Mouse (Mus musculus): Measurements from ENCODE around the gene Ewsr1. TPM values are rescaled to one million over a fixed set of nuclear protein-coding genes. Genes with fewer than 3 reads are reported as not detected.

Gene Ewsr1
- total RNA-seq, 2 experiments from 2014 or later = 259 to 301 TPM

- DNase-seq (ENCODE audit: low spot score in 2 of 2) = peak; percentile 74 to 96
- intact Hi-C loops (cut with DNase I) = no loop called here
Measured at GRCm38 (mm10) chr11:5035421-5035820, 63.6 kb downstream of the Ewsr1 start.

- no peak for DNase-seq (ENCODE audit: low spot score in 2 of 2)
- intact Hi-C loops (cut with DNase I) = no loop called here
Measured at GRCm38 (mm10) chr11:5033136-5033535, 65.9 kb downstream of the Ewsr1 start.

GRCm38 (mm10) chr11:5032706-5033105 is 66.4 kb downstream of the Ewsr1 start:
- no peak for DNase-seq (ENCODE audit: low spot score in 2 of 2)
- intact Hi-C loops (cut with DNase I) = no loop called here

GRCm38 (mm10) chr11:5028228-5028627 is 70.8 kb downstream of the Ewsr1 start:
- DNase-seq (ENCODE audit: low spot score in 2 of 2) = peak; percentile 52 to 93
- intact Hi-C loops (cut with DNase I) = loop anchor here (1.0 kb wide), 2 partner anchors 9 to 24 kb away; no protein-coding TSS in a partner anchor

GRCm38 (mm10) chr11:5025108-5025507 is 74.0 kb downstream of the Ewsr1 start:
- intact Hi-C loops (cut with DNase I) = no loop called here
- DNase-seq (ENCODE audit: low spot score in 2 of 2) = no peak

Small RNA genes within 50 kb of the gene (microRNA-seq; reads per million reads assigned to microRNA genes)
- 0 reads per million in 2 experiments for gene Gm47296

Other genes with a start within 250 kb of the Ewsr1 start
- 10 to 100 TPM; 76.2 to 76.5 TPM for gene Nf2, start 249.7 kb downstream of the Ewsr1 start, total RNA-seq (2021)
- gene Nipsnap1, start 225.3 kb downstream of the Ewsr1 start, total RNA-seq (2021) = 10 to 100 TPM; 76.3 to 86.3 TPM
- gene Thoc5, start 203.9 kb downstream of the Ewsr1 start, total RNA-seq (2021) = 10 to 100 TPM; 34.4 to 37.6 TPM
- 10 to 100 TPM; 41.3 to 44.4 TPM for gene Nefh, start 151.2 kb downstream of the Ewsr1 start, total RNA-seq (2021)
- gene Ap1b1, start 112.4 kb downstream of the Ewsr1 start, total RNA-seq (2021) = 100 to 1,000 TPM; 149 to 152 TPM
- gene Rasl10a, start 41.1 kb downstream of the Ewsr1 start, total RNA-seq (2021) = 10 to 100 TPM; 68.0 to 80.4 TPM
- gene Gas2l1, start 33.9 kb downstream of the Ewsr1 start, total RNA-seq (2021) = 10 to 100 TPM; 82.5 to 95.0 TPM
- gene Rhbdd3, start 340 bp downstream of the Ewsr1 start, total RNA-seq (2021) = 10 to 100 TPM; 20.9 to 21.0 TPM
- 10 to 100 TPM in 1 of 2 experiments, 1 to 10 TPM in 1; 9.7 to 11.8 TPM for gene Emid1, start 53.0 kb upstream of the Ewsr1 start, total RNA-seq (2021)
- 10 to 100 TPM; 14.0 to 15.9 TPM for gene Kremen1, start 162.3 kb upstream of the Ewsr1 start, total RNA-seq (2021)

Data from left cerebral cortex, postnatal 25 days (tissue).